Mouse (Mus musculus): ENCODE measurements around the gene Fam193b. TPM values are rescaled to one million over a fixed set of nuclear protein-coding genes. Genes with fewer than 3 reads are reported as not detected.
"Not testable (repeated sequence)": the region's sequence is repeated elsewhere in the genome, so short reads cannot be mapped to it uniquely, and the experiment has no call there.

The Fam193b gene
- polyA plus RNA-seq, 1 experiment from 2014 or later = 50.7 TPM

GRCm38 (mm10) chr13:55570286-55570973, 490 bp downstream of the Fam193b start:
- Histone ChIP-seq H3K27me3 (no peaks in the 10 kb centered on the region), H3K4me2 (replicated peaks) (peak overlapping the region; percentile 97), H3K36me3 (peaks cover 21% of the 10 kb centered on the region), H3K4me3 (peak overlapping the region; percentile 97), H3K9me3 (peaks cover 6% of the 10 kb centered on the region), H3K4me1 (peaks cover 18% of the 10 kb centered on the region), H3K27ac (peak overlapping the region; percentile 90), H3K9ac (peak overlapping the region; percentile 98)
- WGBS = under 1% methylated on average over 46 of the region's 47 CpGs
- ATAC-seq (ENCODE audit: low FRiP score, low read depth) = peak; percentile 72

GRCm38 (mm10) chr13:55569726-55570285, 1.1 kb downstream of the Fam193b start:
- peak overlapping the region; percentile 97 for H3K4me3 ChIP-seq
- peaks cover 18% of the 10 kb centered on the region for H3K4me1 ChIP-seq
- no peaks in the 10 kb centered on the region for H3K27me3 ChIP-seq
- peak overlapping the region; percentile 98 for H3K9ac ChIP-seq
- H3K27ac ChIP-seq = peak overlapping the region; percentile 90
- H3K4me2 ChIP-seq (replicated peaks) = peak overlapping the region; percentile 97
- peaks cover 6% of the 10 kb centered on the region for H3K9me3 ChIP-seq
- WGBS = 9% methylated on average over 16 of the region's 16 CpGs
- H3K36me3 ChIP-seq = peaks cover 21% of the 10 kb centered on the region
- no peak for ATAC-seq (ENCODE audit: low FRiP score, low read depth)

DNA sequence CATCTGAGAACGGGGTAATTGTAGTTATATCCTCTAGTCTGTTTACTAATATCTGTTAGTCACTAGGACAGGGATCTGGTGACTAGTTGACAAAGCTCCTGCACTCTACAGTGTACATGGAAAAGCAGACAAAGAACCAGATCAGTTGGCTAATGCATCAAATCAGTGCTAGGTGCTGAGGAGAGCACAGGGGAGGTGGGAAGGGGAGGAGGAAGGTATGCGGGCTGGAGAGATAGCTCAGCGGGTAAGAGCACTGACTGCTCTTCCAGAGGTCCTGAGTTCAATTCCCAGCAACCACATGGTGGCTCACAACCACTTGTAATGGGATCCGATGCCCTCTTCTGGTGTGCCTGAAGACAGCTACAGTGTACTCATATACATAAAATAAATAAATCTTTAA, 2.4 kb downstream of the Fam193b start:
- H3K4me1 ChIP-seq = peaks cover 25% of the 10 kb centered on the region
- not testable (repeated sequence) for H3K27ac ChIP-seq; H3K27me3 ChIP-seq; H3K4me2 ChIP-seq (replicated peaks); H3K9me3 ChIP-seq; H3K9ac ChIP-seq; H3K4me3 ChIP-seq; ATAC-seq (ENCODE audit: low FRiP score, low read depth)
- peaks cover 24% of the 10 kb centered on the region for H3K36me3 ChIP-seq
- 90% methylated on average over 4 of the region's 4 CpGs for WGBS

DNA sequence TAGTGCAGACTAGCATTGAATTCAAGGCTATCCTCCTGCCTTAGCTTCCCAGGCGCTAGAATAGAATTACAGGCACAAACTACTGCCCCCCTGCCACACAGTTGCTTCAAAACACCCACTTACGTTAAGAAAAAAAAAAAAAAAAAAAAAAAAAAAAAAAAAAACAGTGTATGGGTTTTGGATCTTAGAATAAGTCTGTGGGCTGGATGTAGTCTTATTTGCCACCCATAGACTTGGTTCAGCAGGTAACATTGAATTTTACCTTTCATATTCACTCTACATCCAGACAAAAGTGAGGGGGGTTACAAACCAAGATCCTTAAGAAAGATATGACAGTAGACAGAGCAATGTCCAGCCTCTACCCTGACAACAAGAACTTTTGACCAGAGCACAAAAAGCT, 3.0 kb downstream of the Fam193b start:
- no peak overlapping the region for H3K4me3 ChIP-seq
- no peak for ATAC-seq (ENCODE audit: low FRiP score, low read depth)
- H3K36me3 ChIP-seq = peaks cover 29% of the 10 kb centered on the region
- peaks cover 28% of the 10 kb centered on the region for H3K4me1 ChIP-seq
- H3K9me3 ChIP-seq = no peaks in the 10 kb centered on the region
- H3K9ac ChIP-seq = no peak overlapping the region
- H3K4me2 ChIP-seq (replicated peaks) = no peak overlapping the region
- no peak overlapping the region for H3K27ac ChIP-seq
- no peaks in the 10 kb centered on the region for H3K27me3 ChIP-seq
- 74% methylated on average over 2 of the region's 2 CpGs for WGBS

DNA sequence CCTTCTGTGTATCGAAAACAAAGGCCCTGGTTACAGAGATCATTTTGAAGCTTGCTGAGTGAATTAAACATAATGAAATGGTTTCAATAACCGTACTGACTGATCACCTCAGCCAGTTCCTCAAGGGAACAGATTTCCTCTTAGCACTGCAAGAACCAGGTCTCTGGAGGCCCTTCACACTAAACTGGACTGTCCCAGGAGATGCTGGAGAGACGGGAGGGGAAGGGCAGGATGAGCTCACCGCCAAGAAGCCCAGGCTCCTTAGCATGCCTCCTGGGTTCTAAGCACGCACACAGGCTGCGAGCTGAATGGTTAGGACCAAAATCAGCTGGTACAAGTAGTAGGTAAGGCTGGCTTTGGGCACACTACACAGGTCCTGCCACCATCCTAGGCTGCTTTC, 3.9 kb downstream of the Fam193b start:
- Histone ChIP-seq H3K36me3 (peaks cover 29% of the 10 kb centered on the region), H3K9ac (no peak overlapping the region), H3K9me3 (no peaks in the 10 kb centered on the region), H3K27me3 (no peaks in the 10 kb centered on the region), H3K4me3 (no peak overlapping the region), H3K4me2 (replicated peaks) (no peak overlapping the region), H3K27ac (no peak overlapping the region), H3K4me1 (peaks cover 25% of the 10 kb centered on the region)
- 90% methylated on average over 6 of the region's 6 CpGs for WGBS
- ATAC-seq (ENCODE audit: low FRiP score, low read depth) = no peak

- Histone ChIP-seq H3K27me3 (no peaks in the 10 kb centered on the region), H3K27ac (no peak overlapping the region; the same call in 1 of the 2 replicates), H3K36me3 (peaks cover 40% of the 10 kb centered on the region), H3K4me3 (no peak overlapping the region), H3K9ac (no peak overlapping the region), H3K4me1 (peaks cover 11% of the 10 kb centered on the region), H3K4me2 (replicated peaks) (no peak overlapping the region), H3K9me3 (no peaks in the 10 kb centered on the region)
- 66% methylated on average over 7 of the region's 7 CpGs for WGBS
- ATAC-seq (ENCODE audit: low FRiP score, low read depth) = no peak
Measured at GRCm38 (mm10) chr13:55563266-55563879, 7.5 kb downstream of the Fam193b start.

DNA sequence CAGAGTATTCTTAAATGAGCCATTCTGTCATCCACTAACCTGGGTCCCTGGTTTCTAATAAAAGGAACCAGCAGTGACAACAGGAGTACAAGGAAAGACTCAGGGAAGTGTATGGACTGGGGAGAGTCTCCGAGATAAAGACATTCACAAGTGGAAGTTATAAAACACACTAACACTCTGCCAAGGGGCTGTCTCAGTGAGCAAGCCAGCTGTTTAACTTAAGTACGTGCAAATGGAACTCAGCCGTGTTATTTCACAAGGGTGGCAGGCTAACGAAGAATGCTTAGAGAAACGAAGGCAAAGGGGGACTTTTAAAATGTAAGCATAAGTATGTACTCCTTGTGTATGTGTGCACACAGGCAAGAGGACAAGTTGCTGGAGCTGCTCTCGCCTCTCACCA, 13.4 kb downstream of the Fam193b start:
- no peak overlapping the region for H3K27ac ChIP-seq

DNA sequence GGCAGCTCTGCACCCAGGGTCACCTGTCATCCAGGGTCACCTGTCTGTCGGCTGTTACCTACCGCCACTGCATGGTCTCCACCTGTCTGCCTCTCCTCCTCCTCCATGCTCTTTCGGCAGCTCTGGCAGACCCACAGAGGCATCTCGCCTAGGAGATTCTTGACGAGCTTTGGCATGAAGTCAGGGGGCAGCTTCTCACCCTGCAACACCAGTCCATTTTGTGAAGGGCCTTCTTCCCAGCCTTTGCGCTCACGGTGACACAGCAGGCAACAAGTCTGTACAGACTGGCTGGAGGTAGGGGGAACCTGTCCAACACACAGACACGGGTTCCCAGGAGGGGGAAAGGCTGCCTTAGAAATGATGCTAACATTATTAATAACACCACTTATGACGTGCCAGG, 15.0 kb downstream of the Fam193b start:
- Histone ChIP-seq H3K9ac (no peak overlapping the region), H3K4me1 (no peaks in the 10 kb centered on the region), H3K4me3 (no peak overlapping the region), H3K36me3 (peaks cover 67% of the 10 kb centered on the region), H3K9me3 (no peaks in the 10 kb centered on the region), H3K4me2 (replicated peaks) (no peak overlapping the region), H3K27me3 (no peaks in the 10 kb centered on the region), H3K27ac (no peak overlapping the region)
- no peak for ATAC-seq (ENCODE audit: low FRiP score, low read depth)
- 92% methylated on average over 9 of the region's 9 CpGs for WGBS

More for the DNA sequence above, 13.4 kb downstream of the Fam193b start:
- H3K4me3 ChIP-seq = no peak overlapping the region
- WGBS = 71% methylated on average over 6 of the region's 6 CpGs
- no peaks in the 10 kb centered on the region for H3K27me3 ChIP-seq
- H3K9ac ChIP-seq = no peak overlapping the region
- no peak overlapping the region for H3K4me2 ChIP-seq (replicated peaks)
- ATAC-seq (ENCODE audit: low FRiP score, low read depth) = no peak
- H3K4me1 ChIP-seq = no peaks in the 10 kb centered on the region
- H3K36me3 ChIP-seq = peaks cover 60% of the 10 kb centered on the region
- no peaks in the 10 kb centered on the region for H3K9me3 ChIP-seq

GRCm38 (mm10) chr13:55549061-55549460, 21.9 kb downstream of the Fam193b start:
- no peak overlapping the region for H3K27ac ChIP-seq
- H3K4me2 ChIP-seq (replicated peaks) = no peak overlapping the region
- H3K27me3 ChIP-seq = no peaks in the 10 kb centered on the region
- H3K36me3 ChIP-seq = peaks cover 99% of the 10 kb centered on the region
- no peak for ATAC-seq (ENCODE audit: low FRiP score, low read depth)
- H3K9ac ChIP-seq = no peak overlapping the region
- WGBS = 90% methylated on average over 15 of the region's 15 CpGs
- no peaks in the 10 kb centered on the region for H3K9me3 ChIP-seq
- no peaks in the 10 kb centered on the region for H3K4me1 ChIP-seq
- no peak overlapping the region for H3K4me3 ChIP-seq

DNA sequence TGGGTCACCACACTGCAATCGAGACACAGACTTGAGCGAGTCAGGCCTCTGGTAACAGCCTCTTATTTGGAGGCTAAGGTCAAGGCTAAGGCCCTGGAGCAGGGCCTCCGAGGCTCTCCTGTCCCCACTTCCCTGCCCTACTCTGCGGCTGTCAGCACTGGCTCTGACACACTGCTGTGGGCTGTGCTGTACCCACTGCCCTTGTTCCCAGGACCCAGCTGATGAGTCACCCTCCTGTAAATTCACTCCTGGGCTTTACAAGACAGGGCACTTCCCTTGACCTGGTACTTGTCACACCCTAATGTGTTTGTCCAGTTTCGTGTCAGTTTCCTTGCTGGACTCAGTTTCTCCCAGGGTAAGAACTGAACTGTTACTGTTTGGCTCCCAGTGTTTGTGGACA, 22.5 kb downstream of the Fam193b start:
- WGBS = 89% methylated on average over 5 of the region's 5 CpGs
- H3K27me3 ChIP-seq = no peaks in the 10 kb centered on the region
- peaks cover 99% of the 10 kb centered on the region for H3K36me3 ChIP-seq
- no peak overlapping the region for H3K27ac ChIP-seq
- no peaks in the 10 kb centered on the region for H3K4me1 ChIP-seq
- no peak overlapping the region for H3K4me2 ChIP-seq (replicated peaks)
- no peaks in the 10 kb centered on the region for H3K9me3 ChIP-seq
- no peak for ATAC-seq (ENCODE audit: low FRiP score, low read depth)
- H3K4me3 ChIP-seq = no peak overlapping the region
- no peak overlapping the region for H3K9ac ChIP-seq

DNA sequence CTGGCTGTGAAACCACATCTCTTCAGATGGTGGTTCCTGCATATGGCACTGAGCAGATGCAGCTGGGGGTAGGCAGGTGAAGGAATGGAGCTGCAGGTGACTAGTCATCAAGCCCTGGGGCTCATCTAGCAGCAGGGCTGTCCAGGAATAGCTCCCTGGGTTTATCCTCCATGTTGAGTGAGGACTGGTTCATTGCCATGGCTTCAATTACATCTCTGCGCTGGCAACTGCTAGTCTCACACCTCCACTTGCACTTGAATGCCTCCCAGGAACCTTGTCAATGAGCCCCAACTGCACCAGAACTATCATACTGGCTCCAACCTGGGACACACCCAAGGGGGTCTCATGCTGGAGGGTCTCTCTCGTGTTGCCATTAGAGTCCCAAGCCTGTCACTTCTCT, 23.0 kb downstream of the Fam193b start:
- Histone ChIP-seq H3K4me3 (no peak overlapping the region), H3K36me3 (peaks cover 99% of the 10 kb centered on the region), H3K9me3 (no peaks in the 10 kb centered on the region), H3K27ac (no peak overlapping the region), H3K9ac (no peak overlapping the region), H3K4me1 (no peaks in the 10 kb centered on the region), H3K27me3 (no peaks in the 10 kb centered on the region), H3K4me2 (replicated peaks) (no peak overlapping the region)
- WGBS = 88% methylated on average over 2 of the region's 2 CpGs
- no peak for ATAC-seq (ENCODE audit: low FRiP score, low read depth)

- Histone ChIP-seq H3K4me3 (no peak overlapping the region), H3K27me3 (no peaks in the 10 kb centered on the region), H3K36me3 (peaks cover 100% of the 10 kb centered on the region), H3K4me2 (replicated peaks) (no peak overlapping the region), H3K27ac (no peak overlapping the region), H3K9me3 (no peaks in the 10 kb centered on the region), H3K4me1 (no peaks in the 10 kb centered on the region), H3K9ac (no peak overlapping the region)
- 91% methylated on average over 6 of the region's 6 CpGs for WGBS
- ATAC-seq (ENCODE audit: low FRiP score, low read depth) = no peak
Measured at GRCm38 (mm10) chr13:55544792-55545191, 26.1 kb downstream of the Fam193b start.

All from limb, embryonic 13.5 days (tissue).